Mouse (Mus musculus): Measurements from ENCODE around the gene Gm20388.

- TF ChIP-seq CTCF (IDR thresholded peaks at IDR 0.05; ENCODE audit: insufficient read depth, low read depth, low read length): no peak
- no peak for TF ChIP-seq POLR2A (IDR thresholded peaks at IDR 0.05; ENCODE audit: insufficient read depth, low read depth, low read length)
Observed at GRCm38 (mm10) chr8:122089186-122089700, 2178.6 kb downstream of the Gm20388 start.

Data from olfactory bulb, adult 2 months (tissue).